Mouse (Mus musculus) frontal cortex, postnatal 10 days (tissue): ENCODE data around the gene AW146154.
"Not testable (repeated sequence)": the region's sequence is repeated elsewhere in the genome, so short reads cannot be mapped to it uniquely, and the experiment has no call there.

Experiments used
- DNase-seq, 2 experiments: peaks; one replicate each; pipeline ENCODE4 v3.0.0; 2022; ENCODE audit warnings: low spot score in 2 of 2, mixed read lengths in 1 of 2

AW146154 gene

GRCm38 (mm10) chr7:41499389-41500049 is at the start of gene AW146154, which contains the start of gene Gm20449:
Gene AW146154, minus strand, starts transcription at chr7:41499890.
Gene Gm20449, minus strand, starts transcription at chr7:41499417.
- DNase-seq = peak; percentile 96 to 99

GRCm38 (mm10) chr7:41512672-41513071 is 13.0 kb upstream of the AW146154 start:
- no peak for DNase-seq

GRCm38 (mm10) chr7:41512207-41512606 is 12.5 kb upstream of the AW146154 start:
- DNase-seq = no peak

GRCm38 (mm10) chr7:41502402-41502801 is 2.7 kb upstream of the AW146154 start:
- DNase-seq = no peak

GRCm38 (mm10) chr7:41500151-41500934 is 653 bp upstream of the AW146154 start:
- peak in 1 of 2 experiments; percentile 65 for DNase-seq

GRCm38 (mm10) chr7:41499018-41499388 is 687 bp downstream of the AW146154 start:
- not testable (repeated sequence) for DNase-seq

- DNase-seq = not testable (repeated sequence)
Measured at GRCm38 (mm10) chr7:41498464-41498863, 1.2 kb downstream of the AW146154 start.

GRCm38 (mm10) chr7:41497871-41498270 is 1.8 kb downstream of the AW146154 start:
- DNase-seq = no peak

- no peak for DNase-seq
Measured at GRCm38 (mm10) chr7:41451864-41452263, 47.8 kb downstream of the AW146154 start.

GRCm38 (mm10) chr7:41448596-41448995 is 51.1 kb downstream of the AW146154 start, which contains the start of gene Vmn2r57:
Gene Vmn2r57, minus strand, starts transcription at chr7:41448696.
- DNase-seq = not testable (repeated sequence)
